25 mouse cellular contexts compared by ENCODE assay signal in genomic region chr6:146071883-146072282, GRCm38 (mm10).
DNase-seq lines count a peak whose midpoint lies in the region; ATAC-seq and TF ChIP-seq lines count a peak whose summit lies in the region.
"Had no signal": no experiment of that assay in that cellular context is flagged by ENCODE, and none has a peak within 500 bp of the region (broad histone marks: within the 10 kb centered on the region; RNA-seq: fewer than 3 reads in every experiment).

No protein-coding gene starts in this region.

- no peak overlapping the region for H3K9ac ChIP-seq in MEL (ENCODE audit: control insufficient read depth, low read depth, low read length, poor library complexity, severe bottlenecking)
- H3K9ac ChIP-seq in midbrain, embryonic 16.5 days (ENCODE audit: low read depth, low read length): no peak overlapping the region
- H3K9ac ChIP-seq: embryonic facial prominence, embryonic 12.5 days; embryonic facial prominence, embryonic 15.5 days; forebrain, embryonic 12.5 days had no signal

- ATAC-seq in inflammation-experienced regulatory T-cells, adult 6 months: peak; percentile 28
- ATAC-seq in midbrain, embryonic 16.5 days: no peak
- ATAC-seq: activated CD4-positive, CD25-positive, alpha-beta regulatory T cell, adult 4 months; forebrain, embryonic 14.5 days; forebrain, embryonic 16.5 days; Patski had no signal

- no peaks in the 10 kb centered on the region for H3K9me3 ChIP-seq in MEL (replicated peaks; ENCODE audit: insufficient read depth, low read length)
- H3K9me3 ChIP-seq in midbrain, embryonic 16.5 days (replicated peaks; ENCODE audit: control insufficient read depth, low read length, poor library complexity, severe bottlenecking): 0 out of 2 replicates have a peak, but pooled peaks cover 8% of the 10 kb centered on the region
- H3K9me3 ChIP-seq: embryonic facial prominence, embryonic 12.5 days had no signal

- no peaks in the 10 kb centered on the region; a peak in 1 of 4 replicates for H3K36me3 ChIP-seq in MEL (ENCODE audit: control insufficient read depth in 1 of 2, insufficient read depth in 2 of 2, low read length in 2 of 2)
- no peaks in the 10 kb centered on the region for H3K36me3 ChIP-seq in midbrain, embryonic 16.5 days (ENCODE audit: control insufficient read depth, insufficient read depth, low read length)
- H3K36me3 ChIP-seq: embryonic facial prominence, embryonic 12.5 days; embryonic facial prominence, embryonic 15.5 days; forebrain, embryonic 10.5 days; forebrain, embryonic 12.5 days had no signal

- no peak overlapping the region for H3K4me2 ChIP-seq in midbrain, embryonic 16.5 days (ENCODE audit: low read length)
- H3K4me2 ChIP-seq: embryonic facial prominence, embryonic 12.5 days; embryonic facial prominence, embryonic 15.5 days; forebrain, embryonic 12.5 days had no signal

- DNase-seq in adrenal gland, adult 2 months: peak; percentile 30
- no peak for DNase-seq in adrenal gland, postnatal 14 days
- DNase-seq in heart, adult 11 months: peak; percentile 33
- no peak for DNase-seq in heart, adult 18-20 months
- DNase-seq in MEL (ENCODE audit: low read depth, low spot score): peak; percentile 59
- DNase-seq in urinary bladder, adult 18-20 months (ENCODE audit: low spot score in 2 of 2): no peak
- DNase-seq: adrenal gland, postnatal 10 days; adrenal gland, postnatal 36 days; cerebellum, adult 11-12 months; cerebellum, adult 2 months; cerebellum, adult 9-11 months; cerebellum, postnatal 14 days; cerebellum, postnatal 36 days; embryo, embryonic 11 days had no signal

- no peak for TF ChIP-seq RAD21 in MEL (IDR thresholded peaks at IDR 0.05; ENCODE audit: low read depth, low read length)

- no peaks in the 10 kb centered on the region for H3K27me3 ChIP-seq in MEL (ENCODE audit: control insufficient read depth in 1 of 2, insufficient read depth in 2 of 2, low read length in 2 of 2)
- H3K27me3 ChIP-seq in midbrain, embryonic 16.5 days (ENCODE audit: control insufficient read depth, insufficient read depth, low read depth, low read length): no peaks in the 10 kb centered on the region
- H3K27me3 ChIP-seq: embryonic facial prominence, embryonic 12.5 days; embryonic facial prominence, embryonic 15.5 days; forebrain, embryonic 12.5 days; Patski had no signal

- H3K79me2 ChIP-seq in MEL (ENCODE audit: control insufficient read depth, insufficient read depth, low read length, poor library complexity): no peaks in the 10 kb centered on the region

- H3K4me3 ChIP-seq in MEL (ENCODE audit: control insufficient read depth in 1 of 2, insufficient read depth in 1 of 2, low read depth in 2 of 2, low read length in 2 of 2): no peak overlapping the region
- no peak overlapping the region for H3K4me3 ChIP-seq in midbrain, embryonic 16.5 days (ENCODE audit: low read depth, low read length)
- H3K4me3 ChIP-seq: embryonic facial prominence, embryonic 12.5 days; embryonic facial prominence, embryonic 15.5 days; erythroblast, embryonic 14.5 days; forebrain, embryonic 10.5 days; forebrain, embryonic 12.5 days had no signal

- TF ChIP-seq CTCF in MEL (IDR thresholded peaks at IDR 0.05 in 2 of 3, conservative IDR thresholded peaks at IDR 0.05 in 1 of 3; ENCODE audit: control insufficient read depth in 1 of 3, insufficient read depth in 1 of 3, low read depth in 2 of 3, low read length in 3 of 3, poor library complexity in 1 of 3, severe bottlenecking in 1 of 3): no peak

- 94% methylated on average over 1 of the region's 1 CpGs for WGBS in midbrain, embryonic 16.5 days

- peak; percentile 40 to 41; a peak in 3 of 4 replicates for TF ChIP-seq EP300 in MEL (IDR thresholded peaks at IDR 0.05; ENCODE audit: low read depth in 1 of 2, low read length in 2 of 2)

- TF ChIP-seq POLR2A in MEL (IDR thresholded peaks at IDR 0.05; ENCODE audit: control insufficient read depth in 1 of 2, insufficient read depth in 1 of 2, low read depth in 1 of 2, low read length in 2 of 2, poor library complexity in 1 of 2): no peak

- H3K27ac ChIP-seq in MEL (ENCODE audit: control insufficient read depth, low read depth, low read length): no peak overlapping the region
- H3K27ac ChIP-seq in midbrain, embryonic 16.5 days (ENCODE audit: low read length): no peak overlapping the region
- H3K27ac ChIP-seq: embryonic facial prominence, embryonic 12.5 days; embryonic facial prominence, embryonic 15.5 days; forebrain, embryonic 10.5 days; forebrain, embryonic 12.5 days had no signal

- no peaks in the 10 kb centered on the region; a peak in 1 of 4 replicates for H3K4me1 ChIP-seq in MEL (ENCODE audit: control insufficient read depth in 1 of 2, insufficient read depth in 2 of 2, low read length in 2 of 2)
- no peaks in the 10 kb centered on the region for H3K4me1 ChIP-seq in midbrain, embryonic 16.5 days (ENCODE audit: control insufficient read depth, insufficient read depth, low read length)
- H3K4me1 ChIP-seq: embryonic facial prominence, embryonic 12.5 days; embryonic facial prominence, embryonic 15.5 days; forebrain, embryonic 10.5 days; forebrain, embryonic 12.5 days had no signal

TF ChIP-seq in MEL, 35 proteins besides CTCF, POLR2A, EP300 and RAD21:
- no peak for TF ChIP-seq MEF2A (IDR thresholded peaks at IDR 0.05; ENCODE audit: extremely low read depth, insufficient replicate concordance, low read depth, low read length, poor library complexity, severe bottlenecking)
- peak; percentile 46; the same call in 1 of the 2 replicates for TF ChIP-seq BHLHE40 (IDR thresholded peaks at IDR 0.05; ENCODE audit: borderline replicate concordance, low read depth, low read length)
- TF ChIP-seq MYB (IDR thresholded peaks at IDR 0.05; ENCODE audit: low read depth, low read length): no peak
- TF ChIP-seq GATA1 (IDR thresholded peaks at IDR 0.05; ENCODE audit: low read depth, low read length): peak; percentile 25; the same call in 1 of the 2 replicates
- TF ChIP-seq SIN3A (IDR thresholded peaks at IDR 0.05; ENCODE audit: low read length): no peak
- no peak for TF ChIP-seq SMC3 (IDR thresholded peaks at IDR 0.05; ENCODE audit: low read depth, low read length)

Comparison
In these comparisons a context has a peak if more than half of its experiments do, and no peak if none do; other contexts are left out.
1. DNase-seq: peak in adrenal gland, adult 2 months (single experiment), heart, adult 11 months (single experiment) and MEL (single experiment); none in adrenal gland, postnatal 14 days (single experiment), heart, adult 18-20 months (0 of 2) and urinary bladder, adult 18-20 months (0 of 2).